Mouse (Mus musculus) bone marrow, adult 2 months (tissue): ENCODE data around the gene Ptprcap. TPM values are rescaled to one million over a fixed set of nuclear protein-coding genes. Genes with fewer than 3 reads are reported as not detected.
A peak's percentile ranks its signal among the peaks of the same experiment; 100 is the strongest.

Source experiments
- H3K27ac ChIP-seq: fragments of 200-500 bp; 2 replicates; pipeline ENCODE4 v1.5.1; 2012; ENCODE audit warnings: low read depth, mild to moderate bottlenecking, control low read depth, inconsistent platforms, low read length; ENCODE audit not compliant: control insufficient read depth, poor library complexity, insufficient read depth
- H3K4me1 ChIP-seq: fragments of 200-500 bp; 2 replicates; pipeline ENCODE4 v1.6.1; 2011; ENCODE audit warnings: low read length; ENCODE audit not compliant: control insufficient read depth, insufficient read depth
- H3K4me3 ChIP-seq: fragments of 200-500 bp; replicated peaks from 2 replicates; pipeline ENCODE3; 2011; ENCODE audit warnings: mild to moderate bottlenecking, low read depth, low read length, control low read depth; ENCODE audit not compliant: control insufficient read depth
- CTCF ChIP-seq: fragments of 200-500 bp; IDR thresholded peaks from 2 replicates; pipeline ENCODE4 v1.5.1; 2011; ENCODE audit warnings: low read length, control low read depth; ENCODE audit not compliant: control insufficient read depth, insufficient read depth
- POLR2A ChIP-seq: fragments of 200-500 bp; IDR thresholded peaks from 2 replicates; pipeline ENCODE4 v1.6.1; 2011; ENCODE audit warnings: low read depth, mild to moderate bottlenecking, control low read depth, low read length, borderline replicate concordance; ENCODE audit not compliant: control insufficient read depth
- WGBS: fragments of 180-500 bp; shearing (Covaris S2); methylation state at CpG from one replicate; pipeline ENCODE4 v1.1.7; 2018; 5-methylcytosine and 5-hydroxymethylcytosine counted together
- polyA plus RNA-seq: library from polyadenylated mRNA; stranded (reverse); fragments of >200 nt; gene quantifications from 2 replicates; pipeline ENCODE4 v1.2.4, GENCODE M21; 2011; ENCODE audit warnings: low replicate concordance; ENCODE audit not compliant: missing spikeins, insufficient read depth, insufficient read length

Ptprcap gene
- polyA plus RNA-seq, 1 experiment, result 60.8 TPM

DNA sequence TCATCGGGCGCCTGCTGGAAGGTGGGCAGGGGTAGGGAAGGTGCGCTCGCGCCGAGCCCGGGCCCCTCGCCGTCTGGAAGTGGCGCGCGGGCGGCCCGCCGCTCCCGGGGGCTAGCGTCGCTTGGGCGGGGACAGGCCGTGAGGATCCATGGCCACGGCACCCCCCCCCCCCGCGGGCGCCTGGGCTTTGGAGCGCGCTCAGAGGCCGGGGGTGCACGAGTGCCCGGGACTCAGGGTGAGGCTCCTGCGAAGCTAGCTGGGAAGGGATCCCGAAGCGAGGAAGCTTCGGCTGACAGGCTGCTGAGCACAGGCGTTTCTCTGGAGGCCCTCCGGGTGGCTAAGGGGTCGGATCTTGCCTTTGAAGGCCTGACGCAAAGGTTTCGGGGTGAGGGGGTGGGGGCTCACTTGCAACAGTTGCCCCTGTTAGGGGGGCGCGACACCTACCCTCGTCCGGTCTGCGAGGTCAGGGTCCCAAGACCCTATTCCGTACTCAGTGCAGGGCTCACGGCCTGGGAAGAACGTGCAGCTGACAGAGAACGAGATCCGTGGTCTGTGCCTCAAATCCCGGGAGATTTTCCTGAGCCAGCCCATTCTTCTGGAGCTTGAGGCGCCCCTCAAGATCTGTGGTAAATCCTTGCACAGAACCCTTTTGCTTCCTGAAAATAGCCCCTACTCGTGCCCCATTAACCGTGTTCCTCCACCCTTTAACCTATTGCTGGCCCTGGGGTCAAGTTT, 39.0 kb downstream of the Ptprcap start:
- WGBS, result under 1% methylated on average over 52 of the region's 52 CpGs
- TF ChIP-seq POLR2A, result no peak
- no peak for TF ChIP-seq CTCF

DNA sequence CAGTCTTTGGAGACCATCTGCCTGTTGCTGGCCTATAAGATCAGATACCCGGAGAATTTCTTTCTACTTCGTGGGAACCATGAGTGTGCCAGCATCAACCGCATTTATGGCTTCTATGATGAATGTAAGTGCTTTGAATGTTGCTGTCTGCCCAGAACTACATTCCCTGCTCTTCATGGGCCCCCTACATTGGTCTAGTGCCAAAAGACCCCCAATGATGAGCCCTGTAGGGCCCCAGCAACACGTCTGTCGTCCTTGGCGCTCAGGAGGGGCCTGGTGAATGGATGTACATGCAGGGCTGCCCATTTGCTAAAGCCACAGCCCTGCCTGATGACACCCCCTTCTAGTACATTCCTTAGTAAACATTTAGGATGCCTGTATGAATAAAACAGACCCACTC, 39.7 kb downstream of the Ptprcap start:
- peak overlapping the region; percentile 93 for H3K4me3 ChIP-seq
- H3K27ac ChIP-seq, result no peak overlapping the region
- 50% methylated on average over 6 of the region's 6 CpGs for WGBS
- TF ChIP-seq CTCF, result no peak
- no peak for TF ChIP-seq POLR2A
- H3K4me1 ChIP-seq, result peaks cover under 1% of the 10 kb centered on the region; the same call in 1 of the 2 replicates

More for the DNA sequence above, 39.0 kb downstream of the Ptprcap start:
- Histone ChIP-seq H3K4me3 (peak overlapping the region; percentile 93), H3K4me1 (peaks cover 6% of the 10 kb centered on the region; the same call in 1 of the 2 replicates), H3K27ac (peak overlapping the region; percentile 90)

DNA sequence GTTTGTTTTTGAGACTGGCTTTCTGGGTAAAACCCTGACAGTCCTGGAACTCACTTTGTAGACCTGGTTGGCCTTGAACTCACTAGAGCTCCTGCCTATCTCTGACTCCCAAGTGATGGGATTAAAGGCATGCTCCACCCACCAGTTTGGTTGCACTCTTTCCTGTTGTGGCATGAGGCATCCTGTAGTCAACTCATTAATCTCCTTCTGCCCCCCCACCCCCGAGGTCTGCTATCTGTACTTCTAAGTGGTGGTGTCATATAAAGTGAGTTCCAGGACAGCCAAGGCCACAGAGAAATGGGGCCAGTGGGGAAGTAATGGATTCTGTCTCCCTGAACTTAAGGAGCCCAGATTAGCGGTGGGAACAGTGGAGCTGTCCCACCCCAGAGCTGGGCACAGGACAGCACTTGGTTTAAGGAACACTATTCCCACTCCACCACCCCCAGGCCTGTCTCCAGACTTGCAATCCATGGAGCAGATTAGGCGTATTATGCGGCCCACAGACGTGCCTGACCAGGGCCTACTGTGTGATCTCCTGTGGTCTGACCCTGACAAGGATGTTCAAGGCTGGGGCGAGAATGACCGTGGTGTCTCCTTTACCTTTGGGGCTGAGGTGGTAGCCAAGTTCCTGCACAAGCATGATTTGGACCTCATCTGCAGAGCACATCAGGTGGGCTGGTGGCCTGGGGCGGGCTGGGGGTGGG, 40.8 kb downstream of the Ptprcap start:
- no peak overlapping the region for H3K4me3 ChIP-seq
- no peaks in the 10 kb centered on the region; the same call in 1 of the 2 replicates for H3K4me1 ChIP-seq
- 75% methylated on average over 8 of the region's 8 CpGs for WGBS
- H3K27ac ChIP-seq, result no peak overlapping the region
- TF ChIP-seq CTCF (no peak), POLR2A (no peak)

DNA sequence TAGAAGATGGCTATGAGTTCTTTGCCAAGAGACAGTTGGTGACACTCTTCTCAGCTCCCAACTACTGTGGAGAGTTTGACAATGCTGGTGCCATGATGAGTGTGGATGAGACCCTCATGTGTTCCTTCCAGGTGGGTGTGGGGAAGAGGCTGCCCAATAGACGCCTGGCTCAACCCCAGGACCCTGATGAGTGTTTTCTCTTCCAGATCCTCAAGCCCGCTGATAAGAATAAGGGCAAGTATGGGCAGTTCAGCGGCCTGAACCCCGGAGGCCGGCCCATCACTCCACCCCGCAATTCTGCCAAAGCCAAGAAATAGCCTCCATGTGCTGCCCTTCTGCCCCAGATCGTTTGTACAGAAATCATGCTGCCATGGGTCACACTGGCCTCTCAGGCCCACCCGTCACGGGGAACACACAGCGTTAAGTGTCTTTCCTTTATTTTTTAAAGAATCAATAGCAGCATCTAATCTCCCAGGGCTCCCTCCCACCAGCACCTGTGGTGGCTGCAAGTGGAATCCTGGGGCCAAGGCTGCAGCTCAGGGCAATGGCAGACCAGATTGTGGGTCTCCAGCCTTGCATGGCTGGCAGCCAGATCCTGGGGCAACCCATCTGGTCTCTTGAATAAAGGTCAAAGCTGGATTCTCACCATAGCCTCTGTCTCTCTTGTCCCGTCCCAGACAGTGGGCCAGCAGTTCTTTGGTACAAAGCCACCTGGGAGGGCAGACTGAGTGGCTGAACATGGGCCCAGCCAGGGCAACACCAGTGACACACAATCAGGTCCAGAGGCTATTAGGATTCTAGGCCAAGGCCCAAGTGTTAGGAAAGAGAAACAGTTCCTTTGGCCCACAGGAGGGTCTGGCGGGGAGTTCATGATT, 41.6 kb downstream of the Ptprcap start:
- H3K4me1 ChIP-seq, result no peaks in the 10 kb centered on the region; the same call in 1 of the 2 replicates
- H3K27ac ChIP-seq, result no peak overlapping the region
- 87% methylated on average over 12 of the region's 12 CpGs for WGBS

GRCm38 (mm10) chr19:4196048-4196447, 42.6 kb downstream of the Ptprcap start:
- H3K4me1 ChIP-seq, result peaks cover 5% of the 10 kb centered on the region
- TF ChIP-seq POLR2A, result no peak
- H3K4me3 ChIP-seq, result no peak overlapping the region
- WGBS, result 48% methylated on average over 2 of the region's 2 CpGs
- no peak overlapping the region for H3K27ac ChIP-seq

More for the DNA sequence above, 41.6 kb downstream of the Ptprcap start:
- TF ChIP-seq POLR2A (no peak), CTCF (no peak)
- H3K4me3 ChIP-seq, result no peak overlapping the region

GRCm38 (mm10) chr19:4196548-4196947, 43.1 kb downstream of the Ptprcap start:
- TF ChIP-seq CTCF, result no peak
- TF ChIP-seq POLR2A, result no peak
- 22% methylated on average over 5 of the region's 5 CpGs for WGBS
- H3K4me1 ChIP-seq, result peaks cover 5% of the 10 kb centered on the region
- H3K27ac ChIP-seq, result no peak overlapping the region
- no peak overlapping the region for H3K4me3 ChIP-seq

GRCm38 (mm10) chr19:4197180-4197579, 43.8 kb downstream of the Ptprcap start:
- 71% methylated on average over 3 of the region's 3 CpGs for WGBS
- Histone ChIP-seq H3K4me1 (peaks cover 6% of the 10 kb centered on the region), H3K4me3 (no peak overlapping the region), H3K27ac (no peak overlapping the region)
- no peak for TF ChIP-seq POLR2A
- no peak for TF ChIP-seq CTCF

DNA sequence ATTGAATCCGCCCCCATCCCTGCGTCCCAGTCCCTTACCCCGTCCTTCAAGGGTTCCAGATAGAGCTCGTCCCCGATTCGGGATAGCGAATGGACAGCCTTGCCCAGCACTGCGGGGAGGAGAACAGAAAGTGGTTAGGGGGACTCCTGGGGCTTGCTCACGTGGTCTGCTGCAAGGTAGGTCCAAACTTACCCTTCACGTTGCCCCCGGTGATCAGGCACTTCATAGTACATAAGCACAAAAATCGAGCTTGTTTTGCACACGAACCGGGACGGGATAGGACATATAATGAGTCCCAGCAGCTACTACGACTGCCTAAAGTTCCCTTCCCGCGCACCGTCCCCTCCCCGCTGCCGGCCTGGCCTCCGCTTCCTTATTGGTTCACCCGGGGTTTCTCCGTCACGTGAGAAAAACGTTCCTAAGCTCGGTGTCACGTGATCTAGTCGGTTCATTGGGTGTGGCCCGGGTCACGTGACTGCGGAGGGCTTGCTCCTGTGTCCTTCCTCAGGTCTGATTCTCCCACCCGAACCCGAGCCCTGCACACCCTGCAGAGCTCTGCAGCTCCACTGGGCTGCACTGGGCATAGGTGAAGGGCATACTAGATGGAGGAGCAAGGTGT, 48.0 kb downstream of the Ptprcap start, which contains the start of gene Rad9a:
Rad9a (minus strand) TSS at position 372 of the 619 bp plus-strand sequence.
- peaks cover 8% of the 10 kb centered on the region for H3K4me1 ChIP-seq
- WGBS, result under 1% methylated on average over 34 of the region's 34 CpGs
- H3K4me3 ChIP-seq, result peak within 1 kb of the TSS; percentile 89
- H3K27ac ChIP-seq, result peak within 1 kb of the TSS; percentile 32
- TF ChIP-seq CTCF (no peak; the same call in 1 of the 2 replicates), POLR2A (peak; percentile 79)
